Mouse (Mus musculus): Measurements from ENCODE around the gene Lypd3. TPM values are rescaled to one million over a fixed set of nuclear protein-coding genes. Genes with fewer than 3 reads are reported as not detected.

Lypd3 gene
- polyA plus RNA-seq, 2 experiments = 0.03 TPM; not detected in 1

DNA sequence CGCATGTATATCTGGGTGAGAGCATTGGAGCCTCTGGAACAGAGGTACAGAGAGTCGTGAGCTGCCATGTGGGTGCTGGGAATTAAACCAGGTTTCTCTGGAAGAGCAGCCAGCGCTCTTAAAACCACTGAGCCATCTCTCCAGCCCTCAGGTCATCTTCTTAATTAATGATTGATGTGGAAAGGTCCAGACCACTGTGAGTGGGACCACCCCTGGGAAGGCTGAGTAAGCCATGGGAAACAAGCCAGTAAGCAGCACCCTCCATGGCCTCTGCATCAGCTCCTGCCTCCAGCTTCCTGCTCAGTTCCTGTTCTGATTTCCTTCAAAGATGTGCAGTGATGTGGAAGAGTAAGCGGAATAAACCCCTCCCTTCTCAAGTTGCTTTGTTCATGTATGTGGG is 44.2 kb upstream of the Lypd3 start:
- Histone ChIP-seq H3K4me2 (ENCODE audit: low read depth) (peak overlapping the region; percentile 36), H3K27ac (peak overlapping the region; percentile 32), H3K9ac (replicated peaks) (0 out of 2 replicates have a peak overlapping the region, but pooled peaks have one; percentile 9), H3K9me3 (ENCODE audit: control insufficient read depth, low read length) (no peaks in the 10 kb centered on the region), H3K4me3 (ENCODE audit: insufficient read depth in 1 of 2, low read depth in 2 of 2, low read length in 2 of 2) (no peak overlapping the region), H3K27me3 (ENCODE audit: control insufficient read depth, insufficient read depth, low read length) (no peaks in the 10 kb centered on the region), H3K36me3 (replicated peaks; ENCODE audit: control insufficient read depth, insufficient read depth, low read depth) (no peaks in the 10 kb centered on the region), H3K4me1 (replicated peaks; ENCODE audit: control insufficient read depth in 2 of 2, insufficient read depth in 2 of 2, low read length in 1 of 2) (peaks cover 20 to 40% of the 10 kb centered on the region in 2 experiments)
- WGBS (ENCODE audit: insufficient replicate concordance) = 45% methylated on average over 4 of the region's 4 CpGs
- no peak for DNase-seq (ENCODE audit: low read depth in 3 of 3, low spot score in 3 of 3)
- no peak for TF ChIP-seq CTCF (IDR thresholded peaks at IDR 0.05; ENCODE audit: low read depth)
- no peak for TF ChIP-seq EP300 (IDR thresholded peaks at IDR 0.05; ENCODE audit: low read depth)
- ATAC-seq (ENCODE audit: insufficient read depth) = no peak

DNA sequence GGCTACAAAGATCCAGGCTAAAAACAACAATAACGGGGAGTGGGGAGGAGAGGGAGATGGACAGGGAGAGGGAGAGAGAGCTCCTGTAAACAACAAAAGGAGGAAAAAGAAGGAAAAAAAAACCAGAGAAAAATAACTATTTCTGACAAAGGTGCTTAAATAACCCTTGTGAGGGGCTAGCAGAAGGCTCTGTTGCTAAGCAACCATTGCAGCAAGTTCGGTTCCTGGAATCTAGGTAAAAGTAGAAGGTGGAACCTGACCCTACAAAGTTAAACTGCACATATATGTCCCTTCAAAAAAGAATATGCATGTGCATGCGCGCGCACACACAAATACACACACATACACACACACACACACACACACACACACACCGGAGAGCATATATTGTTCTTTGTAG is 43.6 kb upstream of the Lypd3 start:
- no peak for TF ChIP-seq EP300 (IDR thresholded peaks at IDR 0.05; ENCODE audit: low read depth)
- TF ChIP-seq CTCF (IDR thresholded peaks at IDR 0.05; ENCODE audit: low read depth) = no peak
- peaks cover 20 to 40% of the 10 kb centered on the region in 2 experiments for H3K4me1 ChIP-seq (replicated peaks; ENCODE audit: control insufficient read depth in 2 of 2, insufficient read depth in 2 of 2, low read length in 1 of 2)
- no peaks in the 10 kb centered on the region for H3K36me3 ChIP-seq (replicated peaks; ENCODE audit: control insufficient read depth, insufficient read depth, low read depth)
- peak overlapping the region; percentile 82 for H3K4me2 ChIP-seq (ENCODE audit: low read depth)
- no peak overlapping the region for H3K4me3 ChIP-seq (ENCODE audit: insufficient read depth in 1 of 2, low read depth in 2 of 2, low read length in 2 of 2)
- no peaks in the 10 kb centered on the region for H3K9me3 ChIP-seq (ENCODE audit: control insufficient read depth, low read length)
- ATAC-seq (ENCODE audit: insufficient read depth) = no peak
- H3K27me3 ChIP-seq (ENCODE audit: control insufficient read depth, insufficient read depth, low read length) = no peaks in the 10 kb centered on the region
- H3K9ac ChIP-seq (replicated peaks) = no peak overlapping the region
- no peak for DNase-seq (ENCODE audit: low read depth in 3 of 3, low spot score in 3 of 3)
- WGBS (ENCODE audit: insufficient replicate concordance) = 72% methylated on average over 6 of the region's 6 CpGs
- peak overlapping the region; percentile 32 for H3K27ac ChIP-seq

DNA sequence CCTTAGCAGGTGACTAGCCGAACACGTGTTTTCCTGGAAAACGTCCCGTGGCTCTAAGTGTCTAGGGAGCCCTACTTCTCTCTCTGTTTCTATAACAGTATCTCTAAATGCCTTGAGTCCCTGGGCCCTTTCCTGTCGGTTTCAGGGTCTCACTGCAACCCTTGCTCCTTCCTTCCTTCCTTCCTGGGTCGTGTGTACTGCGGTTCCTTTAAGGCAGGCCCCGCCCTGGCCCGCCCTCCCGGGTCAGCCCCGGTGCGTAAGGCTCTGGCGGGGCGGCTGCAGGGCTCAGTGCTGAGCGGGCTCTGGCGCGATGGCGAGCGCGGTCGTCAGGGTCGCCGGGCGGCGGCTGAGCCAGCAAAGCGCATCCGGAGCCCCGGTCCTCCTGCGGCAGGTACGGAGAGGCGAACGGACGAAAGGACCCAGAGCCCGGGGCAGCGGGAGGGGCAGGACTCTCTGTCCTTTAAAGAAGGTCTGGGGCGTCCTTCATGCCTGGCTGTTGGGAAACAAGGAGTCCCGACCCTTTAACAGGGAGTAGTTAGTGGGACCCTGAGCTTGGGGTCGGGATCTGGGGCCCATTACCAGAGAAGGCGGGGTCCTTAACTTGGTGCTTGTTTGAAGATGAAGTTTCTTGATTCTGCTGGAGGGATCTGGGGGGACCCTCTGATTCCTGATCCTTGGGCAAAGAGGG is 42.6 kb upstream of the Lypd3 start:
- Histone ChIP-seq H3K9me3 (ENCODE audit: control insufficient read depth, low read length) (no peaks in the 10 kb centered on the region), H3K4me3 (ENCODE audit: insufficient read depth in 1 of 2, low read depth in 2 of 2, low read length in 2 of 2) (peak overlapping the region; percentile 69 to 74), H3K4me1 (replicated peaks; ENCODE audit: control insufficient read depth in 2 of 2, insufficient read depth in 2 of 2, low read length in 1 of 2) (peaks cover 20 to 40% of the 10 kb centered on the region in 2 experiments), H3K4me2 (ENCODE audit: low read depth) (peak overlapping the region; percentile 82), H3K27ac (no peak overlapping the region), H3K9ac (replicated peaks) (peak overlapping the region; percentile 68), H3K27me3 (ENCODE audit: control insufficient read depth, insufficient read depth, low read length) (no peaks in the 10 kb centered on the region), H3K36me3 (replicated peaks; ENCODE audit: control insufficient read depth, insufficient read depth, low read depth) (no peaks in the 10 kb centered on the region)
- WGBS (ENCODE audit: insufficient replicate concordance) = under 1% methylated on average over 39 of the region's 39 CpGs
- ATAC-seq (ENCODE audit: insufficient read depth) = peak; percentile 83
- peak in 2 of 3 experiments; percentile 52 to 56 for DNase-seq (ENCODE audit: low read depth in 3 of 3, low spot score in 3 of 3)
- TF ChIP-seq EP300 (IDR thresholded peaks at IDR 0.05; ENCODE audit: low read depth) (no peak), CTCF (IDR thresholded peaks at IDR 0.05; ENCODE audit: low read depth) (no peak)

DNA sequence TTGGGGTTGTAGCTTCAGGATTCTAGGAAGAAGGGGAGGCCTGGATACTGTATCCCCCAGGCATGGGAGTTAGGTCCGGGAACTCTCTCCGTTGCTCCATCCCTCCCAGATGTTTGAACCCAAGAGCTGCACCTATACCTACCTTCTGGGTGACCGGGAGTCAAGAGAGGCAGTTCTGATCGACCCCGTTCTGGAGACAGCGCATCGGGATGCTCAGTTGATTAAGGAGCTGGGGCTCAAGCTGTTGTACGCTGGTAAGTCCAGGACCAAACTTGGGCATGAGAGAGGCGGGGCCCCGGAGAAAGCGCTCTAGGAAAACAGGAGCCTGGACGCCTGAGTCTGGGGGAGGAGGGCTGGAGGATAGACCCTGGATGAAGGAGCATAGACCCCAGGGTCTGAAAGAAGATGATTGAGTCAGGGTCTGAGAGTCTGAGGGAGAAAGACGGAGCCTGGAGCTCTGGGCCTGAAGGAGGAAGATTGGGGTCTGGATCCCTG is 42.0 kb upstream of the Lypd3 start:
- no peak for TF ChIP-seq EP300 (IDR thresholded peaks at IDR 0.05; ENCODE audit: low read depth)
- no peak overlapping the region for H3K27ac ChIP-seq
- no peaks in the 10 kb centered on the region for H3K36me3 ChIP-seq (replicated peaks; ENCODE audit: control insufficient read depth, insufficient read depth, low read depth)
- ATAC-seq (ENCODE audit: insufficient read depth) = no peak
- 16% methylated on average over 13 of the region's 13 CpGs for WGBS (ENCODE audit: insufficient replicate concordance)
- peak overlapping the region; percentile 82 for H3K4me2 ChIP-seq (ENCODE audit: low read depth)
- no peaks in the 10 kb centered on the region for H3K27me3 ChIP-seq (ENCODE audit: control insufficient read depth, insufficient read depth, low read length)
- H3K9ac ChIP-seq (replicated peaks) = peak overlapping the region; percentile 68
- no peaks in the 10 kb centered on the region for H3K9me3 ChIP-seq (ENCODE audit: control insufficient read depth, low read length)
- no peak for DNase-seq (ENCODE audit: low read depth in 3 of 3, low spot score in 3 of 3)
- peaks cover 20 to 41% of the 10 kb centered on the region in 2 experiments for H3K4me1 ChIP-seq (replicated peaks; ENCODE audit: control insufficient read depth in 2 of 2, insufficient read depth in 2 of 2, low read length in 1 of 2)
- peak overlapping the region; percentile 69 to 74 for H3K4me3 ChIP-seq (ENCODE audit: insufficient read depth in 1 of 2, low read depth in 2 of 2, low read length in 2 of 2)

DNA sequence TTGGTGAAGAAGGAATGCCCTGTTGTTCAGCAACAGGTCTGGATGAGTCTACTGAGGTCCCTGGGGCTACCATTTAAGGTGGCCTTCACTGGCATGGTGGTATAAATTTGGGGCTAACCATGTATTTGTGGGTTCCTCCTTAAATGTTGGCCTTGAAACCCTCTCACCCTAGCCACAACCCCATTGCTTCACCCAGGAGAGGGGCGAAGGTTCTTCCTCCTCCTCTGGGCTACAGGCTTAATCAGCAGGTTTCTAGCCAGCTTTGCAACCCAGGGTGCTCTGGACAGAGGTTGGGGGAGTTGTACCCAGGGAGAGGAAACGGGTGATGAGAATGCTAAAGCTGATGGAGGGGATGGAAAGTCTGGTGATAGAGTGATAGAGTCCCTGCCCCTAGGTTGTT is 40.9 kb upstream of the Lypd3 start:
- ATAC-seq (ENCODE audit: insufficient read depth) (no peak), DNase-seq (ENCODE audit: low read depth in 3 of 3, low spot score in 3 of 3) (no peak)
- TF ChIP-seq EP300 (IDR thresholded peaks at IDR 0.05; ENCODE audit: low read depth) (no peak), CTCF (IDR thresholded peaks at IDR 0.05; ENCODE audit: low read depth) (no peak)
- Histone ChIP-seq H3K27ac (no peak overlapping the region), H3K36me3 (replicated peaks; ENCODE audit: control insufficient read depth, insufficient read depth, low read depth) (no peaks in the 10 kb centered on the region), H3K9me3 (ENCODE audit: control insufficient read depth, low read length) (no peaks in the 10 kb centered on the region), H3K4me1 (replicated peaks; ENCODE audit: control insufficient read depth in 2 of 2, insufficient read depth in 2 of 2, low read length in 1 of 2) (peaks cover 20 to 39% of the 10 kb centered on the region in 2 experiments), H3K4me3 (ENCODE audit: insufficient read depth in 1 of 2, low read depth in 2 of 2, low read length in 2 of 2) (no peak overlapping the region), H3K27me3 (ENCODE audit: control insufficient read depth, insufficient read depth, low read length) (no peaks in the 10 kb centered on the region), H3K4me2 (ENCODE audit: low read depth) (peak overlapping the region; percentile 8; the same call in 1 of the 2 replicates), H3K9ac (replicated peaks) (no peak overlapping the region)
- 37% methylated on average over 2 of the region's 2 CpGs for WGBS (ENCODE audit: insufficient replicate concordance)
